Mouse (Mus musculus) layer of hippocampus, adult 2 months (tissue): ENCODE data around the gene Fbxl4. TPM values are rescaled to one million over a fixed set of nuclear protein-coding genes. Genes with fewer than 3 reads are reported as not detected.

Source experiments
- DNase-seq, 2 experiments: peaks; one replicate each; pipeline ENCODE4 v3.0.0; 2022; ENCODE audit warnings: low spot score in 2 of 2
- H3K27ac ChIP-seq: fragments of 200-600 bp; 2 replicates; pipeline ENCODE4 v1.8.1; 2022
- H3K4me3 ChIP-seq: fragments of 200-600 bp; 2 replicates; pipeline ENCODE4 v1.8.1; 2022; ENCODE audit warnings: mild to moderate bottlenecking
- CTCF ChIP-seq: fragments of 200-600 bp; conservative IDR thresholded peaks from 2 replicates; pipeline ENCODE4 v1.8.1; 2022; ENCODE audit warnings: antibody characterized with exemption, mild to moderate bottlenecking, moderate library complexity
- total RNA-seq, 2 experiments: library from RNA; stranded (reverse); gene quantifications; 2 replicates each; pipeline ENCODE4 v1.2.3; 2021

Gene Fbxl4
- total RNA-seq, 2 experiments from 2014 or later: 16.4 to 17.4 TPM

DNA sequence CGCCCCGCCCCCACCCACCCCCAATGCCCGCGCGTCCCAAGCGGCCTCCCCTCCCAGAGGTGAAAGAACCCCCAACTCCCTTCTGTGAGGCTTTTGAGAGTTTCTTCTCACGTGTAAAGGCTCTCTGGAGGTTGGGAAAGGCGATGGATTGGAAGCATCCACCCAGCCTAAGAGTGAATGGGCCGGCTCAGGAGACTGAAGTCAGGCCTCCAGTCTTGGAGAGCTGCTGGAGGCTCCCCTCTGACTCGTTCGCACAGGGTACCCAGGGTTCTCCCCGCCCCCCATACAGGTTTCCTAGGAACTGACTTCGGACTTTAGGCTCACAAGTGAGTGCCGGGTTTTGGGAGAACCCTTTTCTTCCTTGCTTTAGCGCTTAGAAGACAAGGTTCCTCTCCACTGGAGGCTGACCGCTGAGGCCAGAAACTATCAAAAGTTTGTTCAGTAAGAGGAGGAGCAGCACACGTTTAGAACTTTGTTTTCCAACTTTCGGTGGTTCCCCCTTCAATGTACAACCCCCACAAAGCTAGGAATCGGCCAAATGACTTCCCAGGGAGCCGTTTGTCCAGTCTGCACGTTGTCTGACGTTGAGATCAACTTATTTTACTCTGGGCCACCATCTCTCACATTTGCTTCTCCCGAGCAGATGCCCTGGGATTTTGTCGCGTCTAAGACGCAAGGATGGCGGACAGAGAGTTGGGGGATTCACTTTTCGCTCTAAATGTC, 122.2 kb downstream of the Fbxl4 start:
- TF ChIP-seq CTCF: no peak
- DNase-seq: no peak
- H3K4me3 ChIP-seq: peak overlapping the region; percentile 6; the same call in 1 of the 2 replicates
- peak overlapping the region; percentile 41; the same call in 1 of the 2 replicates for H3K27ac ChIP-seq

DNA sequence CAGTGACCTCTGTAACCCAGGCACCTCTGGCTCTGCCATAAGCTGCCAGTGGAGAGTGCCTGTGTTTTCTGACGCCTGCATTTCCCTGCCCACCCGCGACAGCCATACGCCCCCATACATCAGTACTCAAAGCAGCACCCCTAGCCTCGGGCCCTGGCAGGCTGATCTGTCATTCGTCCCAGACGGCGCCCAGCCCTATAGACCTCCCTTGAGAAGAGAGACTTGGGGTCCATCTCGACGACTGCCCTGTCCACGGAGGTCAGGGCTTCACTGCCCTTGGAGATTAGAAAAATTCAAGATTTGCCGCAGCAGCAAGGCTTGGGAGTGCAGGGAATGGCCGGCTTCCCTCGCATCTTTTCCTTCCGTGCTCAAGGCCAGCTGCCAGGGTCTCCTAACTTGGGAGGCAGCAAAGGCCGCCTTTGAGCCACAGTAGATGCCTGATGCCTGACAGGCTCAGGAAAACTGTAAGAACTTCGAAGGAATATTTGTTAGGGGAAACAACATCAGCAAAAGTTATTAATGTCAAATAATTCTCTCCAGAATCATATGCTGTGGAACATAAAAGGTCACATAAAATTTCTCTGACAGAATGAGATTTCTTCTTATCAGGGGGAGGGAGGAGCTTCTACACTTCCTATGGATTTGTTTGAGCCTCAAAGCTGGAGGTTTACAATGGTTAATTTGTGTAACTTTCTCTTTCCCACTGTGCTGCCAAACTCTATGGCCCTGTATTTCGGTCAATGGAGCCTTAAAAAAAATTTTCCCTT, 122.9 kb downstream of the Fbxl4 start:
- no peak for TF ChIP-seq CTCF
- peak overlapping the region; percentile 41; the same call in 1 of the 2 replicates for H3K27ac ChIP-seq
- no peak for DNase-seq
- H3K4me3 ChIP-seq: no peak overlapping the region; the same call in 1 of the 2 replicates

- H3K4me3 ChIP-seq: no peak overlapping the region
- H3K27ac ChIP-seq: peak overlapping the region; percentile 41; the same call in 1 of the 2 replicates
- no peak for TF ChIP-seq CTCF
- DNase-seq: no peak
These were observed 123.5 kb downstream of the Fbxl4 start for GRCm38 (mm10) chr4:22480858-22481205.

GRCm38 (mm10) chr4:22482118-22482517, 124.8 kb downstream of the Fbxl4 start:
- Histone ChIP-seq H3K4me3 (no peak overlapping the region), H3K27ac (no peak overlapping the region)
- no peak for TF ChIP-seq CTCF

DNA sequence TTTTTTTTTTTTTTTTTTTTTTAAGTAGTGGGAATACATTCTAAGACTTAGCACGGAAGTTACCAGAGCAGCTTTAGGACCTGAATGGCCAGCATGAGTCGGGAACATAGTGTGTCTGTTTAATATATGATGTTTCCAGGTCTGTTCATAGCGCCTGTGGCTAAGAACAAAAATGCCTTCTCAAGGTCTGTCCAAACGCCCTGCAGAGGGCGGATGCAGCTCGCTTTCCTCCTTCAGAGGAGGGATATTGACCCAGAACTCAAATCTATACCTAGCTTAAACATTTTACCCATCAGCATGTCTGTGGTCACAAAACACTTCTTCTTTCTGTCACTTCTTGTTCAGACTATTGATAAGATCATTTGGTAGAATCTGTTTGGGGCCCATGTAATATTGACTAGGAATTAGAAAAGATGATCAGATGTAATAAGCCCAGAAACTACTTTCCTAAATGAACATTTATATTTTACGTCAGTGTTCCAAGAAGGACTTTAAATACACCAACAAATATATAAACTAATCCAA, 125.5 kb downstream of the Fbxl4 start:
- Histone ChIP-seq H3K27ac (no peak overlapping the region; the same call in 1 of the 2 replicates), H3K4me3 (peak overlapping the region; percentile 49; the same call in 1 of the 2 replicates)
- no peak for DNase-seq
- TF ChIP-seq CTCF: peak; percentile 55

More at GRCm38 (mm10) chr4:22482118-22482517, 124.8 kb downstream of the Fbxl4 start:
- no peak for DNase-seq

DNA sequence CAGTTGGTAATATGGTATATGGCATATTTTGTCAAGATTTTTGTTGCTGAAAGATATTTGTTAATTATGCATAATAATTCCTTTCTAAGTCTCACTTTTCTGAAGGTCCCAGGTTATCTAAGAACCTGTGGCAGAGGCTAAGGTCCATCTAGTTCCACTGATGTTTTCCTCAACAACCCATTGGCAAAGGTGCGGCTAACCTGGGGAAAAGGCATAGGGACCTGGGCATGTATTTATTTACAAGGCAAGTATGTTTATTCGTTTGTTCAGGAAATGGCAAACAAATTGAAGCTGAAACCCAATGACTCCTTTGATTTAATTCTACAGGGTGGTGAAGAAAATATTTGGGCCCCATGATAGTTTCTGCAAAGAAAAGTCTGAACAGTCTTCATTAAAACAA, 126.2 kb downstream of the Fbxl4 start:
- Histone ChIP-seq H3K4me3 (peak overlapping the region; percentile 49), H3K27ac (no peak overlapping the region)
- no peak for TF ChIP-seq CTCF
- no peak for DNase-seq

Other genes with a start within 250 kb of the Fbxl4 start
- gene Pou3f2, start 130.8 kb downstream of the Fbxl4 start, total RNA-seq: 1 to 10 TPM; 9.6 to 10.0 TPM